Mouse (Mus musculus): Measurements from ENCODE around the gene Fabp2.

Gene Fabp2

DNA sequence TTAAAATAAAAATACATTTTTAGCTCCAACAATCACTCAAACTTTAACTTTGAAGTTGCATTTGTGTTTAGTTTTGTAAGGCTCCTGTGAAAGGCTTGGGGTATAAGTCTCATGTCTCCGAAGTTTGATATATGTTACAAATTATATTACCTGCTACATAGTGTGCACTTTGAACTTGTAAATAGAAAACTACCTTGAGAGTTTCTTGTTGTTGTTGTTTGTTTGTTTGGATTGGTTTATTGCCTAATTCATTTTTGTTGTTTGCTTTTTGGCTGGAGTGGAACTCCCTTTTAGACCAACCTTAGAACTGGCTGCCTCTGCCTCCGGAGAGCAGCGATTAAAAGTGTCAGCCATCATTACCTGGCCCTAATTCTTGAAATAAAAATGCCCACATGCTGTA lies at the start of gene Fabp2:
Gene Fabp2, plus strand, starts transcription at position 301 of the 400 bp plus-strand sequence.
- DNase-seq: no peak

DNA sequence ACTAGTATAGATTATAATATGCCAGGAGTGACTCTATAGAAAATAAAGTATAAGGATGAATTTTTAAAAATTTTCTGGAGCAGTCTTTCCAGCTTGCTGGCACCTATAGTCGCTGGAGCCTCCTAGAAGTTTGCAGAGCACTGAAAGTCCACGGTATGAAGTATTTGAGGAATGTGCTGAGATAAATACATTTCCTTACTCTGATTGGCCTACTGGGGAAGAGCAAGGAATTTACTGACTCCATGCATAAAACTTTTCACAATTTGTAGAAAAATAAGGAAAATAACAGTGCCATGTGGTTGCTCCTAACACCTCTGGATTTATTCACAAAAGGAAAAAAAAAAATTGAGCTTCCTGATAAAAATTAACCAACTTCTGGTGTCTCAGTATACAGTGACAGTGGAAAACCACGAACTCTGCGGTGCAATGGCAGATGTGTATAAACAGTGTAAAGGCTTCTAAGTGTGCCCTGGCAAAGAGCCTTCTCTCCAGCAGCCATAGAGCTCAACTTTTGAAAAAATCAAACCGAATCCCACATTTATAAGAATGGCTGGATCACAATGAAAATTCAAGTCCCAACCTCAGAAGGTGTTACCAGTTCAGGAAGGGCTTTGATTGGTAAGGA lies 46.4 kb upstream of the Fabp2 start:
- no peak for DNase-seq

DNA sequence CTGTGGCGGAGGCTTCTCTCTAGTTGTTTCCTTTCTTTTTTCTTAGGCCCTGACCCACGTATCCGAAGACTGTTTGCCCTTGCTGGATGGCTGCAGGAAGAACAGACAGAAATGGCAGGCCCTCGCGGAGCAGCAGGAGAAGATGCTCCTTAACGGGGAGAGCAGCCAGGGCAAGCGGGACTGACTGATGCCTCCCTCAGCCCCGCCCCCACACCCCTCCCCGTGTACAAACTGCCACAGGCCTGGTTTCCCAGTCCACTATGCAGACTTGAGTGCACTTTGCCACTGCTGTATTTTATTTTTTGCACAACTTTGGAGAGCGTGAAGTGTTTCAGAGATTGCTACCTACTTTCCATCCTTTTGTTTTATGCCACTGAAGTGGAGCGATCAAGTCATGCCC lies 39.7 kb upstream of the Fabp2 start:
- DNase-seq: no peak

- no peak for DNase-seq
These were observed 35.0 kb upstream of the Fabp2 start for GRCm38 (mm10) chr3:122859829-122860228.

- no peak for DNase-seq
These were observed 34.0 kb upstream of the Fabp2 start for GRCm38 (mm10) chr3:122860573-122861498.

GRCm38 (mm10) chr3:122865092-122865491 lies 29.8 kb upstream of the Fabp2 start:
- no peak for DNase-seq

- DNase-seq: no peak
These were observed 26.6 kb upstream of the Fabp2 start for GRCm38 (mm10) chr3:122868270-122868669.

GRCm38 (mm10) chr3:122871596-122871995 lies 23.3 kb upstream of the Fabp2 start:
- DNase-seq: no peak

DNA sequence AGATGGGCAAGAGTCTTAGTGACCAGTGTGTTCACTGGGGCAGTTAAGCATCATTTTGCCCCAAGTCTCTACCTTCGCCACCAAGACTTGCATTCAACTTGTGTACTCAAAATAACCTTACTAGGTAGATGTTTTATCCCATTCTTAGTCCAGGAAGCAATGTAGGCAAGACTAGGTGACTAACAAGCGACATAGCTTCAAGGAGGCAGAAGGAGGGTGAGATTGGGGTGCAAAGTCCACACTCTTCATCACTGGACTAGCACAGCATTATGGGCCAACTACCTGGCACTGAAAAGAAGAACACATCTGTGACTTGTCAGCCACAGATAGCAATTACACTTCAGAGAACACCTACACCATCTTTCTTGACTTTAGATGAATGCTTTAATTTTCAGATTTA lies 18.0 kb upstream of the Fabp2 start:
- no peak for DNase-seq

DNA sequence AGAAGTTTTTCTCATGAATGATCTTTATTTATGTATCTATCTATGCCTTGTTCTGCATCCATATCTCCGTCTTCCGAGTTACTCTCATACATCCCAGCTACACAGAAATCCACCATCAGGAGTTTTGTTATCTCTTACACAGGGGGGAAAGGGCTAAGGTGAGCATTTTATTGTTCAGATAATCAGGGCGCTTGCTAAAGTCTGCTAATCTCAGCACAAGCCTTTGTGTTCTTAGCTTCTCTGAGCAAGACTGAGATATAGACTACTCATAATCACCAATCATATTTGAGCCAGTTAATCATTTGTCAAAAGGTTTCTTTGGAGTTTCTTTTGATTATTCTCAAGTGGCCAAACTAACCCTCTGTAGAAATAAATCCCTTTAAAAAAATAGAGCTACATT lies 17.3 kb upstream of the Fabp2 start:
- no peak for DNase-seq

- no peak for DNase-seq
These were observed 16.1 kb upstream of the Fabp2 start for GRCm38 (mm10) chr3:122878705-122879315.

DNA sequence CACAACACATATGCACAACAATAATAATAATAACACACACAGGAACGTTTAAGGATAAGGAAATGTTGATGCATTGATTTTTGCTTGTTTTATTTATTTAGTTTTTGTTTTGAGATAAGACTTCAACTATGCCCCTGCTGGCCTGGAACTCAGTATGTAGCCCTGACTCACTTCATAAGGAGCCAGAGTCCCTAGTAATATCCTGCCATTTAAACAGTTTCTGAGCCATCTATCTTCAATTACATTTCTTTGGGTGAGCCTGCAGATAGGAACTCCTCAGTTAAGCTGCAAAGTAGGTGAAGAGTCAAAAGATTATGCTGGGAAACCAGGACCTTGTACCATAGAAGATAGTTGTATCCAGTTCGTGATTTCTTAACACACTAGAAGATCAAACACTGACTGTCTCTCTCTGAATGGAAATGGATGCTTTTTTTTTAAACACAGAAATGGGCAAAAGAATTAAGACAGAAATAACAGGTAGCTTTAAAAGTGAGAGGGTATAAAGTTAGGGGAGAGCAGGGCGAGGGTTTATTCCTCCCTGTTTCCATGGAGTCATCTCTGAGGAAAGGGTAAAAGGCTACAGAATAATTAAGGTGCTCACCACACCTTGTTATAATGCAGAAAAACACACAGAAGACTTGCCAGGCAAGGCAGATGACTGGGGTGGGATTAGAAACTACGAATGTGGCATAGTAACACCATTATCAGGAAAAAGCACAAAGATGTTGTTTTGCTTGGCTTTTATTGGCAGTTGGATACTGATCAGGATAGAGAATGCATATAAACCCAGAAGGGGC lies 7.2 kb upstream of the Fabp2 start:
- no peak for DNase-seq

DNA sequence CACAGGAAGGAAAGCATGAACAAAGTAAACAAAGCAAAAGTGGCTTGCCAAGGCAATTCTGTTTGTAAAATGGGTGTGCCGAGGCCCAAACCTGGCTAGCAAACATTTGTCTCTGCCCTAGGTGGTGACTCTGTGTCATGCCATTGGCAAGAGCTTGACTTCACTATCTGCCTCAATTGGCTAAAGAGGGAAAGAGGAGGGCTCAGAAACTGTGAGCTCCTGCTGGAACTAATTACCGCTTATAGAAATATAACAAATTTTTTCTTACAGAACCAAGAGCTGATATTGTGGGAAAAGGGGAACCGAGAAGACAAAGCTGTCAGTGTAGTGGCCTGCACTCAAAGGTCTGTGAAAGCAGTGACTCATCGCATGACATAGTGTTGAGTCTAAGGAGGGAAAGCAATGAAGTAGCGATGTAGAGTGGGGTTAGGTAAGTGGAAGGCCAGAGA lies 6.5 kb upstream of the Fabp2 start:
- DNase-seq: no peak

- no peak for DNase-seq
These were observed 388 bp downstream of the Fabp2 start for GRCm38 (mm10) chr3:122895189-122895731.

- no peak for DNase-seq
These were observed 3.4 kb downstream of the Fabp2 start for GRCm38 (mm10) chr3:122898254-122898653.

DNA sequence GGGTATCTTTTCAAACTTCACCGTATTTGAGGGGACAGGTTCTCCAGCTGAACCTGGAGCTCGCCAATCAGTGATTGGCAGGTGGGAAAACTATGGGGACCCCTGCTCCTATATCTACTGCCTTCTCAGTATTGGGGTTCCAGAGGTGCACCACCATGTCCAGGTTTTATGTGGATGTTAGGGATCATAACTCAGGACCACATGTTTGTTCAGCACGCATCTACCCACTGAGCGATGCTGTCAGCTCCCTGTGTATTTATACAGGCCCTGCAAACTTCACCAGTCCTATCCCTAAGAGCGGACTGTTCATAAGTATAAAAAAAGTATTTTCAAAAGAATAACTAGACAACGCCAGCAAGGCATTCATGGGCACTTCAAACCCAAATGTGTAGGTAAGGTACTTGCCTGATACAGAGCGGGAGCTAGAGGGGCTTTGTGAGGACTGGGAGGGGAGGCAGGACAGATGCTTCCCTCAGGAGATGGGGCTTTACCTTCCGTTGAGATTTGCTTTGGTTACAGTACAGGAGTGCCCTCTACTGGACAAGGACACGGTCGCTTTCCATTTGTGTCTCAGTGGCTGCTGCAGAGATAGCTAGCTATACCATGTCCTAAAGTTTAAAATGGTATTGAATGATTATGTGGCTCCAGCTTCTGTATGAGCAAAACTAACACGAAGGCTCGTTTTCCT lies 9.0 kb downstream of the Fabp2 start:
- no peak for DNase-seq

DNA sequence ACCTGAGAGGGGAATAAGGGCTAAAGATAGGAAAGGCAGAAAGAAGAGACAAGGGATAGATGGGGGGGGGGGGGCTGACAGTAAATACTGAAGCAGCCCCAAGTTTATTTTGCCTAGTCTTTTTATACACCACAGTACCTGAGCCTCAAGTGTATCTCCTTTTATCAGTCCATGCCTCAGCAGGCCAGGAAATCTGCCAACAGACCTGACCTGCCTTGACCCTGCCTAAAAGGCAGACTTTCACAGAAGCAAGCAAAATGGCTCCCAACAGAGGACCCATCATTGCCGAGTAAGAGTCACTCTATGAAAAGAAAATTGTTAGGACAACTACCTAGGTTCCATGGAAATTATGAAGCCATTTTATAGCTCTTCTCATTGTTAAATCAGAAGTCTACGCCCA lies 13.0 kb downstream of the Fabp2 start:
- no peak for DNase-seq

DNA sequence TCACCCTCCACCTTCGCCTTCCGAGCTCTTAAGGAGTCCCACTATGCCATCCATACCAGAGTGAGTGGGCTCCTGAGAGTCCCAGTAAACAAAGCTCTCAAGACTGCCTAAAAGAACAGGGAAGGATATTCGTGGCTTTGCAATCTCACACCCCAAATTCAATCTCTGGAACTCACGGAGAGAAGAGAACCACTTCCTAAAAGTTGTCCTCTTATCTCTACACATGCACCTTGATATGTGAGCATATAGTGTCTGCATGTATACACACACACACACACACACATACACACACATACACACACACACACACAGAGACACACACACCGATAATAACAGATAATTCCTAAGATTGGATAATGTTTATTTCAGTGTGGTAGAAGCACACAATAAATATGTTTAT lies 20.6 kb downstream of the Fabp2 start:
- DNase-seq: no peak

- DNase-seq: no peak
These were observed 21.4 kb downstream of the Fabp2 start for GRCm38 (mm10) chr3:122916191-122916680.

- no peak for DNase-seq
These were observed 23.8 kb downstream of the Fabp2 start for GRCm38 (mm10) chr3:122918672-122919071.

GRCm38 (mm10) chr3:122919260-122919659 lies 24.4 kb downstream of the Fabp2 start, which contains the start of gene Gm10959:
Gene Gm10959 (minus strand): TSS chr3:122919360.
- DNase-seq: no peak
